Mouse (Mus musculus): ENCODE measurements around the gene Qrsl1.

DNA sequence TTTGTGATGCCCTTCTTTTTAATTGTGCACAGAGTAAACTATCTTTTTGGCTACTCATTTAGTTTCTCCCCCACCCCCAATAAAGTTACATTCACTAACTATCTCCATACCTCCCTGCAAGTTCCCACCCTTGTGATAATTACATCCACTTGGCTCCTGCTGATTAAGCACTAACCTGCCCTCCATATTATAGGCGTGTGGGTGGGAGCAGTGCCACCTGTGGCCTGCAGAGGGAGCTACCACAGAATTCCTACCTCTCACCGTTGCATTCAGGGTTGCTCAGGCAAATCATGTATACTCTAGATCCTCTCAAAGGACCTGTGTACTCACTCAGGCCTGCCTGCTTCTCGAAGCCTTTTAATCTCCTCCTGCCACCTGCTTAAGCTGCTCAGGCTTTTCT is 56.1 kb downstream of the Qrsl1 start:
- TF ChIP-seq POLR2A (IDR thresholded peaks at IDR 0.05; ENCODE audit: low read depth, low read length): no peak
- TF ChIP-seq CTCF (IDR thresholded peaks at IDR 0.05; ENCODE audit: borderline replicate concordance, insufficient read depth, low read length): no peak
